Mouse (Mus musculus) cerebellum, adult 2 months (tissue): ENCODE measurements around the gene Hoxa4.

Experiments used
- CTCF ChIP-seq: fragments of 200-500 bp; IDR thresholded peaks from 2 replicates; pipeline ENCODE4 v1.5.1; 2011; ENCODE audit warnings: low read depth, mild to moderate bottlenecking, control low read depth, low read length, moderate library complexity, borderline replicate concordance; ENCODE audit not compliant: insufficient read depth
- POLR2A ChIP-seq: fragments of 200-500 bp; IDR thresholded peaks from 2 replicates; pipeline ENCODE4 v1.6.1; 2011; ENCODE audit warnings: low read length, control low read depth, borderline replicate concordance; ENCODE audit not compliant: insufficient read depth

- TF ChIP-seq CTCF, result no peak
- TF ChIP-seq POLR2A, result no peak
These were observed 31.2 kb upstream of the Hoxa4 start for GRCm38 (mm10) chr6:52222729-52223128.
